Mouse (Mus musculus) stomach, postnatal 0 days (tissue): ENCODE results near the gene Slc25a36. TPM values are rescaled to one million over a fixed set of nuclear protein-coding genes. Genes with fewer than 3 reads are reported as not detected.
A peak's percentile ranks its signal among the peaks of the same experiment; 100 is the strongest.

Experiments
- ATAC-seq: fragments of 200-750 bp; cut with Nextera tagmentation; 2 replicates; pipeline ENCODE4 v1.8.0; 2017; ENCODE audit not compliant: low FRiP score, low TSS enrichment
- DNase-seq: peaks from one replicate; pipeline ENCODE4 v3.0.0-alpha.2; 2016; ENCODE audit warnings: low spot score
- H3K27ac ChIP-seq: fragments of 300-500 bp; sonication (generic); replicated peaks from 2 replicates; pipeline ENCODE4 v1.5.1; 2014; ENCODE audit warnings: mild to moderate bottlenecking, control low read depth
- H3K27me3 ChIP-seq: fragments of 300-500 bp; sonication (generic); 2 replicates; pipeline ENCODE4 v1.6.1; 2014; ENCODE audit warnings: low read length; ENCODE audit not compliant: control insufficient read depth, insufficient read depth
- H3K36me3 ChIP-seq: fragments of 300-500 bp; sonication (generic); 2 replicates; pipeline ENCODE4 v1.6.1; 2014; ENCODE audit warnings: low read length, mixed read lengths; ENCODE audit not compliant: control insufficient read depth, insufficient read depth
- H3K4me1 ChIP-seq: fragments of 300-500 bp; sonication (generic); replicated peaks from 2 replicates; pipeline ENCODE4 v1.6.1; 2014; ENCODE audit warnings: antibody characterized with exemption; ENCODE audit not compliant: control insufficient read depth, insufficient read depth
- H3K4me2 ChIP-seq: fragments of 300-500 bp; sonication (generic); replicated peaks from 2 replicates; pipeline ENCODE4 v1.6.1; 2014; ENCODE audit warnings: low read depth, mild to moderate bottlenecking, control low read depth, moderate library complexity
- H3K4me3 ChIP-seq: fragments of 300-500 bp; sonication (generic); 2 replicates; pipeline ENCODE4 v1.5.1; 2014; ENCODE audit warnings: low read depth, low read length, control low read depth
- H3K9ac ChIP-seq: fragments of 300-500 bp; sonication (generic); 2 replicates; pipeline ENCODE4 v1.6.1; 2014; ENCODE audit warnings: mild to moderate bottlenecking, low read length, control low read depth, mixed read lengths
- H3K9me3 ChIP-seq: fragments of 300-500 bp; sonication (generic); 2 replicates; pipeline ENCODE4 v1.6.1; 2016; ENCODE audit warnings: low read length; ENCODE audit not compliant: control insufficient read depth
- CTCF ChIP-seq: IDR thresholded peaks from 2 replicates; pipeline ENCODE4 v1.5.1; 2016; ENCODE audit warnings: antibody characterized with exemption, low read depth, mild to moderate bottlenecking, moderate library complexity
- EP300 ChIP-seq: optimal IDR thresholded peaks from 2 replicates; pipeline ENCODE3; 2016; ENCODE audit warnings: antibody characterized with exemption
- WGBS: fragments of 180-500 bp; shearing (Covaris S2); extraction: QIAGEN DNeasy Blood & Tissue Kit; methylation state at CpG from one replicate; pipeline ENCODE4 v1.1.7; 2014; 5-methylcytosine and 5-hydroxymethylcytosine counted together
- polyA plus RNA-seq: library from polyadenylated mRNA; unstranded; fragments of >200 nt; fragmentation: Nextera tagmentation; extraction: Ambion mirVana; gene quantifications from 2 replicates; pipeline ENCODE4 v1.2.1, GENCODE M21; 2015

The Slc25a36 gene
- polyA plus RNA-seq, 1 experiment from 2014 or later: 26.3 TPM

DNA sequence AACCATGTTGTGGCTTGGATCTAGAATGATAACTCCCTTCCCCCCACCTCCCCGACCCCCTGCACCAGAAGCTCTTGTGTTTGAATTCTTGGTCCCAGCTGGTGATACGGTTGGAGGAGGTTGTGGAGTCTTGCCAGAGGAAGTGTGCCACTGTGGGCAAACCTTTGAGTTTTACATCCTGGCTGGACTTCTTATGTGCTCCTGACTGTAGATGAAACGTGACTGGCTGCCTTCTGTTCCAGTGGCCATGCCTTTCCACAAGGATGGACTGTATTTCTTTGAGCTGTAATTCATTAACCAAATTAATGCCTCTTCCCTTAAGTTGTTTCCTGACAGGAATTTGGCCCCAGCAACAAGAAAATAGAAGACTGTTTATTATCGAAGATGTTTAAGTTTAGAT, 26.2 kb upstream of the Slc25a36 start:
- Histone ChIP-seq H3K9me3 (no peaks in the 10 kb centered on the region), H3K27ac (no peak overlapping the region), H3K36me3 (no peaks in the 10 kb centered on the region), H3K9ac (no peak overlapping the region), H3K4me3 (no peak overlapping the region), H3K27me3 (no peaks in the 10 kb centered on the region), H3K4me2 (no peak overlapping the region), H3K4me1 (no peaks in the 10 kb centered on the region)
- ATAC-seq: no peak
- TF ChIP-seq CTCF: no peak
- no peak for DNase-seq
- 84% methylated on average over 4 of the region's 4 CpGs for WGBS

DNA sequence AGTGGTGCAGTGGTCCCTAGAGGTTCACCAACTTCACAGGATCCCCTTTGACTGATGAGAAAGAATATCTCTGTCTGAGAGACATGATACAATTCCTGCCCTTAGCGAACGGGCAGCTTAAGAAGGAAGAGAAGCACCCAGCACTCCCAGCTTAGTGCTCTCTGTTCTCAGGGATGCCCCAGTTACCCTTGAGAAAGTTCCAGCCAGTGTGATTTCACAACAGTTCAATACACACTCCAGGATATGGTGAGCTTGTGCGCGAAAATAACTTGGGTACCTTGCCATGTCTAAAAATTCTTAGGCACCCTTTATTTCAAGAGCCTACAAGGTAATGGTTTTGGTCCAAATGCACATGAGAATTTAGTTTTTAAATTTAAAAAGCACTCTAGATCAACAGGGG, 24.9 kb upstream of the Slc25a36 start:
- Histone ChIP-seq H3K27me3 (no peaks in the 10 kb centered on the region), H3K4me3 (no peak overlapping the region), H3K4me1 (no peaks in the 10 kb centered on the region), H3K9ac (no peak overlapping the region), H3K27ac (no peak overlapping the region), H3K4me2 (no peak overlapping the region), H3K9me3 (no peaks in the 10 kb centered on the region), H3K36me3 (no peaks in the 10 kb centered on the region)
- TF ChIP-seq CTCF (no peak), EP300 (no peak)
- DNase-seq: no peak
- ATAC-seq: no peak
- 90% methylated on average over 4 of the region's 4 CpGs for WGBS

DNA sequence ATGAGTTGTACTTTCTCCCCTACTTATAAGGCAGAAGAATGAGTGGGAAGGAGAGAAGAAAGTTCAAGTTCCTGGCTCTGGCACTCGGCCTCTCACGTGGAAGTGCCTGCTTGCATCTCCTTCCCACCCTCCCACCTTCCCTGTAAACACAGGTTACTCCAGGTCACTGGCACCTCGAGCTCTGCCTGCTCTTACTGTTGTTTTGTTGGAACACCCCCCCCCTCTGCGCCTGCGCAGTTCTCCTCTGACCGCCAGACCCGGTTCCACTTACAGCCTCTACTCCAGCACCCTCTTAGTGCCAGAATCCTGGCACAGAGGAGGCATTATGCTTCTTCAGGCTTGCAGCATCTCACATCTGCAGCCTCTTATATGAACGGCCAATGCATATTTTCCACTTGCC, 22.2 kb upstream of the Slc25a36 start:
- ATAC-seq (no peak), DNase-seq (no peak)
- WGBS: 46% methylated on average over 8 of the region's 8 CpGs
- Histone ChIP-seq H3K27ac (no peak overlapping the region), H3K9me3 (no peaks in the 10 kb centered on the region), H3K27me3 (no peaks in the 10 kb centered on the region), H3K4me3 (no peak overlapping the region), H3K4me2 (no peak overlapping the region), H3K9ac (no peak overlapping the region), H3K4me1 (no peaks in the 10 kb centered on the region), H3K36me3 (no peaks in the 10 kb centered on the region)
- no peak for TF ChIP-seq EP300
- no peak for TF ChIP-seq CTCF

DNA sequence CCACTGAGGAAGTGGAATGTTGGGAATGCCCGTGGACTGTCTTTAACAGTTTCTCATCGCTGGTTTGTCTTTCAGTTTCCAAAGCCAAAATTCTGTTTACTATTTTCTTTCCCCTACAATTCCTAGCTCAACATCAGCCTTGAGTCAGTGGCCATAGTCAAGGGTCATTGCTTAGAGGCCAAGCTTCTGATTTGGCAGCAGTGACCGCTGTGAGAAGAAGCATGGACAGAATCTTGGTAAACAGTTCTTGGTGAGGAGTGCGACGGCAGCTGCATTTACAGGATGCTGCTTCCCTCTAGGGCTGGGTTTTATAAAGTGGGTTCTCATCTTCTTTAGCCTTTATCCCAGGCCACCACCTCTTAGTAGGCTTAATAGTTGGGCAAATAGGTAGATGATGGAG, 19.0 kb upstream of the Slc25a36 start:
- no peak for DNase-seq
- no peaks in the 10 kb centered on the region for H3K27me3 ChIP-seq
- TF ChIP-seq EP300: no peak
- TF ChIP-seq CTCF: no peak
- H3K9me3 ChIP-seq: no peaks in the 10 kb centered on the region
- H3K36me3 ChIP-seq: no peaks in the 10 kb centered on the region
- H3K9ac ChIP-seq: no peak overlapping the region
- H3K27ac ChIP-seq: no peak overlapping the region
- no peak overlapping the region for H3K4me3 ChIP-seq
- no peak for ATAC-seq
- 86% methylated on average over 5 of the region's 5 CpGs for WGBS
- no peaks in the 10 kb centered on the region for H3K4me1 ChIP-seq
- H3K4me2 ChIP-seq: no peak overlapping the region

DNA sequence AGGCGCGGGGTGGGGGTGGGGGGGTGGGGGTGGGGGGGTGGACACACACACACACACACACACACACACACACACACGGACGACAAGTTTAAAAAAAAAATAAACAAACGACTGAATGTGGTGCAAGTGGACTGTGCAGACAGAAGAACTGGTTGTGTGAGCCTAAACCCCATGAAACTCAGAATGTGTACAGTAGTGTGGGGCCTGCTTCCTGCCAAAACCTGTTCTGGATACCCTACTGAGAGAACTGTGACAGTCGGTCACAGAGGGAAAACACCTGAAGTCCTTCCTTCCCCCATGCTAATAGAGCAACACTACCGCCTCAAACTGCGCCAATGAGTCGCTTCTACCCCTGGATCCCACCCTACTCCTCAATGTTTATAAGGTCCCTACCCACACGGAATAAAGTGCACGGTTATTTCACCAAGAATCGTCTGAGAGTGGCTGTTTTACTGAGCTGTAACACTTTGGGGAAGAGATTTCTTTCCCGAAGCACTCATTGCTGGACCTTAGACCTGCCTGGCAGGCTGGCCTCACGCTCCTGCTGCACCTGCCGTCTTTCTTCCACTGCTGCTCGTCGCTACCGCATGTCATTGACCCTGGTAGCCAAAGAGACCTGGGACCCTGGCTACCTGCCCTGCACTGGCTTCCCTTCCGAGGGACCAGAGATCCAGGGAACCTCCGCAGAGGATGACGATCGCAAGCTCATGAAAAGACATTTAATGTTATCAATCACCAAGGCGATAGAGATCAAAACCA, 13.2 kb upstream of the Slc25a36 start:
- peak; percentile 28 for DNase-seq
- Histone ChIP-seq H3K36me3 (no peaks in the 10 kb centered on the region), H3K4me1 (no peaks in the 10 kb centered on the region), H3K4me2 (0 out of 2 replicates have a peak overlapping the region, but pooled peaks have one; percentile 23), H3K9ac (no peak overlapping the region), H3K4me3 (no peak overlapping the region), H3K27me3 (no peaks in the 10 kb centered on the region), H3K27ac (no peak overlapping the region), H3K9me3 (no peaks in the 10 kb centered on the region)
- ATAC-seq: peak; percentile 85; the same call in 1 of the 2 replicates
- WGBS: 36% methylated on average over 23 of the region's 23 CpGs
- TF ChIP-seq EP300: no peak
- no peak for TF ChIP-seq CTCF

DNA sequence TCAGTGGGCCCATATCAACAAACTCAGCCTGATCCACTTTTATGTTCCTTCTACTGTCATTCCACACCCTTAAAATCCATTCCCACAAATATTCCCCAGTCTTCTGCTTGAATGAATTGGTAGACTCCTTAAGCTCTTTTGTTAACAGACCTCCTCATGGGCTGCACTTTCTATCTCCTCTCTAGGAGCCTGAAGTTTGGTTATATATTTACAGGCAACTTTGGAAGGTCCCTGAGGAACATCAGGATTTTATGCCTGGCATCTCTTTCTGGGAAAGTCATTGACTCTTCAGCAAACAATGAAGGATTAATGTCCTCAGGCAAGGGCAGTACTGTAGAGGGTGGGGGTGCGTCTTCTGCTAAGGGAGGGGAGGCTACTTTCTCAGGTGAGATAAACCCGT, 10.5 kb upstream of the Slc25a36 start:
- 59% methylated on average over 2 of the region's 2 CpGs for WGBS

More for the DNA sequence above, 10.5 kb upstream of the Slc25a36 start:
- no peaks in the 10 kb centered on the region for H3K27me3 ChIP-seq
- TF ChIP-seq EP300 (no peak), CTCF (no peak)
- no peaks in the 10 kb centered on the region for H3K9me3 ChIP-seq
- H3K36me3 ChIP-seq: no peaks in the 10 kb centered on the region
- H3K9ac ChIP-seq: no peak overlapping the region
- no peak overlapping the region for H3K27ac ChIP-seq
- DNase-seq (no peak), ATAC-seq (no peak)
- no peak overlapping the region for H3K4me2 ChIP-seq
- H3K4me3 ChIP-seq: no peak overlapping the region
- no peaks in the 10 kb centered on the region for H3K4me1 ChIP-seq
